Mouse (Mus musculus) forebrain, embryonic 12.5 days (tissue): ENCODE data around the gene Stat5a. TPM values are rescaled to one million over a fixed set of nuclear protein-coding genes. Genes with fewer than 3 reads are reported as not detected.
A peak's percentile ranks its signal among the peaks of the same experiment; 100 is the strongest.

Experiments used
- ATAC-seq: fragments of 200-750 bp; cut with Nextera tagmentation; 2 replicates; pipeline ENCODE4 v1.8.0; 2017; ENCODE audit warnings: moderate TSS enrichment; ENCODE audit not compliant: low FRiP score
- H3K27ac ChIP-seq: fragments of 300-500 bp; sonication (generic); 2 replicates; pipeline ENCODE4 v1.5.1; 2016; ENCODE audit warnings: mild to moderate bottlenecking
- H3K27me3 ChIP-seq: fragments of 300-500 bp; sonication (generic); 2 replicates; pipeline ENCODE4 v1.6.1; 2016; ENCODE audit warnings: mild to moderate bottlenecking
- H3K36me3 ChIP-seq: fragments of 300-500 bp; sonication (generic); replicated peaks from 2 replicates; pipeline ENCODE4 v1.6.1; 2016; ENCODE audit warnings: mild to moderate bottlenecking
- H3K4me1 ChIP-seq: fragments of 300-500 bp; sonication (generic); 2 replicates; pipeline ENCODE4 v1.6.1; 2016
- H3K4me2 ChIP-seq: fragments of 300-500 bp; sonication (generic); 2 replicates; pipeline ENCODE4 v1.6.1; 2016; ENCODE audit warnings: mild to moderate bottlenecking, moderate library complexity
- H3K4me3 ChIP-seq: fragments of 300-500 bp; sonication (generic); replicated peaks from 2 replicates; pipeline ENCODE4 v1.5.1; 2016; ENCODE audit warnings: mild to moderate bottlenecking
- H3K9ac ChIP-seq: fragments of 300-500 bp; sonication (generic); 2 replicates; pipeline ENCODE4 v1.6.1; 2016; ENCODE audit warnings: mild to moderate bottlenecking
- H3K9me3 ChIP-seq: fragments of 300-500 bp; sonication (generic); 2 replicates; pipeline ENCODE4 v1.6.1; 2016
- WGBS: fragments of 180-500 bp; shearing (Covaris S2); methylation state at CpG from one replicate; pipeline ENCODE4 v1.1.7; 2016; 5-methylcytosine and 5-hydroxymethylcytosine counted together
- polyA plus RNA-seq: library from polyadenylated mRNA; unstranded; fragments of >200 nt; fragmentation: Nextera tagmentation; extraction: Ambion mirVana; gene quantifications from 2 replicates; pipeline ENCODE4 v1.2.1, GENCODE M21; 2016

The Stat5a gene
- polyA plus RNA-seq, 1 experiment from 2014 or later = 1.8 TPM

DNA sequence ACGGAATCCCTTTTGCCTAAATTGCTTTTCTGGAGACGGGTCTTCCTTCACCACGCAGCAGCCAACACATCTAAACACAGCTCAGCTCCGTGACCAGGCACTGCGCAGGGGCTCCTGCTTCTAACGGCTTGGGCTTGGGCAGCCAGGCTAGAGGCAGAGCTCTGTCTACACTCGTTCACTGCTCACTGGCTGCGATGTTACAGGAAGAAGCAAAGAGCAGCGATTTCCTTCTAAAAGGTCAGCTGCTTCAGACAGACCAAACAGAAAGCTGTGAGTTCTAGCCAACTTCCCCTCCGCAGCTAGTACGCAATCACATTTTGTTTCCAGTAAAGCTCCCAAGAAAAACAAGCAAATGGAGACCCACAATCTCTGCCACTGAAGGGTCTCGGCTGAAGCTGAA lies 36.8 kb upstream of the Stat5a start:
- no peak overlapping the region for H3K4me3 ChIP-seq
- H3K9ac ChIP-seq = no peak overlapping the region
- no peaks in the 10 kb centered on the region; the same call in 1 of the 2 replicates for H3K9me3 ChIP-seq
- WGBS = 88% methylated on average over 12 of the region's 12 CpGs
- no peaks in the 10 kb centered on the region for H3K27me3 ChIP-seq
- no peak overlapping the region for H3K27ac ChIP-seq
- H3K36me3 ChIP-seq = no peaks in the 10 kb centered on the region
- peaks cover 9% of the 10 kb centered on the region; the same call in 1 of the 2 replicates for H3K4me1 ChIP-seq
- no peak for ATAC-seq
- H3K4me2 ChIP-seq = no peak overlapping the region

DNA sequence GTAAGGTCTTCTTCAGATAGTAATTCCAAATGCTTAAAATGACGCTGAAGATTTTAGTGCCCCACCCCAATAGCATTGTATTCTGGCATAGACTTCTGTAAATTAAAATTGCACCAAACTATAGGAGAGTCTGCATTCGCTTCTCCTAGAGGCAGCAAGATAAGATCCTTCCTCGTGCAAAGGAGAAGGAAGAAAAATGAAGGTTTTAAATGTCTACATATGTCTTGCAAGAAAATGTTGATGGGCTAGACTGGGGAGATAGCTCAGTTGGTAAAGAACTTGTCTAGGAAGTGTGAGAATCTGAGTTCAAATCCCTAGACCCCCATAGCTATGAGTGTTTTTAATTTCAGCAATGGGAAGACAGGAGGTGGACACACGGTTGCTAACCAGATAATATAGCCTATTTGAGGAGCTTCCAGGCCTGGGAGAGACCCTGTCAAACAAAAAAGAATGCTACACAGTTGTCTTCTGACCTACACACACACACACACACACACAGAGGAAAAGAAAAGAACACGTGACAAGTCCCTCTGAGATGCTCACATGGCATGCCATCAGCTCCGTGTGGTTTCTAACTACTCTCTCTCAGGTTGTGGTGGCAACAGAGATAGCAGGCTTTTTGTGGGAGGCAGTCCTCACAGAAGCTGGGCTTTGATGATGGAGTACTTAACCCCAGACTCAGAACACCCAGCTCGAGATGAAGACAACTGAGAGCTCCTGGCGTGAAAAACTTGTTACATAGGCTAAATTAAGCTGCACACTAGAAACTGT lies 35.4 kb upstream of the Stat5a start:
- WGBS = 79% methylated on average over 8 of the region's 8 CpGs
- Histone ChIP-seq H3K4me3 (no peak overlapping the region), H3K9ac (no peak overlapping the region), H3K4me1 (peaks cover 19% of the 10 kb centered on the region), H3K27ac (no peak overlapping the region), H3K27me3 (no peaks in the 10 kb centered on the region), H3K9me3 (no peaks in the 10 kb centered on the region; the same call in 1 of the 2 replicates), H3K36me3 (no peaks in the 10 kb centered on the region), H3K4me2 (no peak overlapping the region)
- no peak for ATAC-seq

GRCm38 (mm10) chr11:100824496-100824895 lies 34.7 kb upstream of the Stat5a start:
- Histone ChIP-seq H3K9me3 (no peaks in the 10 kb centered on the region; the same call in 1 of the 2 replicates), H3K9ac (no peak overlapping the region), H3K4me1 (peaks cover 27% of the 10 kb centered on the region), H3K27me3 (no peaks in the 10 kb centered on the region), H3K4me2 (no peak overlapping the region), H3K27ac (no peak overlapping the region), H3K4me3 (no peak overlapping the region), H3K36me3 (no peaks in the 10 kb centered on the region)
- ATAC-seq = no peak
- 85% methylated on average over 7 of the region's 7 CpGs for WGBS

GRCm38 (mm10) chr11:100825451-100825850 lies 33.7 kb upstream of the Stat5a start:
- Histone ChIP-seq H3K9ac (no peak overlapping the region), H3K9me3 (no peaks in the 10 kb centered on the region; the same call in 1 of the 2 replicates), H3K4me2 (no peak overlapping the region), H3K4me1 (peaks cover 31% of the 10 kb centered on the region), H3K27ac (no peak overlapping the region), H3K27me3 (no peaks in the 10 kb centered on the region), H3K36me3 (no peaks in the 10 kb centered on the region), H3K4me3 (no peak overlapping the region)
- 84% methylated on average over 9 of the region's 9 CpGs for WGBS
- ATAC-seq = no peak

GRCm38 (mm10) chr11:100826161-100826866 lies 32.8 kb upstream of the Stat5a start:
- H3K27ac ChIP-seq = no peak overlapping the region
- H3K9me3 ChIP-seq = no peaks in the 10 kb centered on the region; the same call in 1 of the 2 replicates
- no peak overlapping the region for H3K4me3 ChIP-seq
- peaks cover 31% of the 10 kb centered on the region for H3K4me1 ChIP-seq
- no peak overlapping the region for H3K4me2 ChIP-seq
- no peaks in the 10 kb centered on the region for H3K27me3 ChIP-seq
- 70% methylated on average over 13 of the region's 13 CpGs for WGBS
- H3K36me3 ChIP-seq = no peaks in the 10 kb centered on the region
- no peak overlapping the region for H3K9ac ChIP-seq
- ATAC-seq = no peak

DNA sequence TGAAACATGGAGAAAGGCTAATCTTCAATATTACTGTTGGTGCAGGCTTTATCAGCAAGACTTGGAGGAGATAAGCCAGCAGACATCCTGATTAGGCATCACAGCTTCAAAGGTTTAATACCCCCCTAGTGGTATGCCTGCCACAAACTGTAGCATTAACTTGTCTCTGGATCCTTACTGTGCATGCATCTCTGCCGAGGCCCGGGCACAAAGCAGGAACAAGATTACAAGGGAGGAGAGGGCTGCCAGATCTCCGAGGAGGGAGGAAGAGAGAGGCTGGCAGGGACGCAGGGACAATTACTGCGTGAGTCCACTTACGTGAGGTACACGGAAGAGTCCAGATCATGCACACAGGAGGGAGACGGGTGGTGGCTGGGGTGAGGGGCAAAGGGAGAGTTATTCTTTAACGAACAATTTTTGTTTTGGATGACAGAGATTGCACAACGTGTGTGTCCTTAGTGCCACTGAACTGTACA lies 30.4 kb upstream of the Stat5a start:
- no peak; the same call in 1 of the 2 replicates for ATAC-seq

GRCm38 (mm10) chr11:100829691-100830090 lies 29.5 kb upstream of the Stat5a start:
- H3K9ac ChIP-seq = no peak overlapping the region
- 68% methylated on average over 12 of the region's 12 CpGs for WGBS
- peaks cover 31% of the 10 kb centered on the region for H3K4me1 ChIP-seq
- no peak overlapping the region for H3K27ac ChIP-seq
- ATAC-seq = no peak
- H3K9me3 ChIP-seq = no peaks in the 10 kb centered on the region; the same call in 1 of the 2 replicates
- no peaks in the 10 kb centered on the region for H3K27me3 ChIP-seq
- H3K4me3 ChIP-seq = no peak overlapping the region
- no peak overlapping the region for H3K4me2 ChIP-seq
- H3K36me3 ChIP-seq = no peaks in the 10 kb centered on the region

More for the DNA sequence above, 30.4 kb upstream of the Stat5a start:
- H3K36me3 ChIP-seq = no peaks in the 10 kb centered on the region
- no peak overlapping the region for H3K9ac ChIP-seq
- no peaks in the 10 kb centered on the region for H3K27me3 ChIP-seq
- peaks cover 31% of the 10 kb centered on the region for H3K4me1 ChIP-seq
- H3K4me3 ChIP-seq = no peak overlapping the region
- H3K27ac ChIP-seq = 0 out of 2 replicates have a peak overlapping the region, but pooled peaks have one; percentile 13
- H3K9me3 ChIP-seq = no peaks in the 10 kb centered on the region; the same call in 1 of the 2 replicates
- H3K4me2 ChIP-seq = no peak overlapping the region
- WGBS = 57% methylated on average over 10 of the region's 10 CpGs

- H3K9me3 ChIP-seq = no peaks in the 10 kb centered on the region; the same call in 1 of the 2 replicates
- no peak overlapping the region for H3K9ac ChIP-seq
- no peak for ATAC-seq
- peaks cover 25% of the 10 kb centered on the region for H3K4me1 ChIP-seq
- no peak overlapping the region for H3K4me3 ChIP-seq
- H3K27ac ChIP-seq = no peak overlapping the region
- no peaks in the 10 kb centered on the region for H3K36me3 ChIP-seq
- H3K27me3 ChIP-seq = no peaks in the 10 kb centered on the region
- H3K4me2 ChIP-seq = no peak overlapping the region
- WGBS = 81% methylated on average over 10 of the region's 10 CpGs
These were observed 27.8 kb upstream of the Stat5a start for GRCm38 (mm10) chr11:100831396-100831795.

- no peak overlapping the region for H3K9ac ChIP-seq
- peaks cover 15% of the 10 kb centered on the region for H3K4me1 ChIP-seq
- H3K27ac ChIP-seq = no peak overlapping the region
- no peak overlapping the region for H3K4me3 ChIP-seq
- no peak overlapping the region for H3K4me2 ChIP-seq
- no peaks in the 10 kb centered on the region for H3K27me3 ChIP-seq
- 0 out of 2 replicates have a peak, but pooled peaks cover 4% of the 10 kb centered on the region for H3K9me3 ChIP-seq
- WGBS = 73% methylated on average over 7 of the region's 7 CpGs
- no peak for ATAC-seq
- H3K36me3 ChIP-seq = no peaks in the 10 kb centered on the region
These were observed 25.7 kb upstream of the Stat5a start for GRCm38 (mm10) chr11:100833466-100833865.

- WGBS = 83% methylated on average over 9 of the region's 9 CpGs
- no peak overlapping the region for H3K4me3 ChIP-seq
These were observed 22.0 kb upstream of the Stat5a start for GRCm38 (mm10) chr11:100836923-100837702.

DNA sequence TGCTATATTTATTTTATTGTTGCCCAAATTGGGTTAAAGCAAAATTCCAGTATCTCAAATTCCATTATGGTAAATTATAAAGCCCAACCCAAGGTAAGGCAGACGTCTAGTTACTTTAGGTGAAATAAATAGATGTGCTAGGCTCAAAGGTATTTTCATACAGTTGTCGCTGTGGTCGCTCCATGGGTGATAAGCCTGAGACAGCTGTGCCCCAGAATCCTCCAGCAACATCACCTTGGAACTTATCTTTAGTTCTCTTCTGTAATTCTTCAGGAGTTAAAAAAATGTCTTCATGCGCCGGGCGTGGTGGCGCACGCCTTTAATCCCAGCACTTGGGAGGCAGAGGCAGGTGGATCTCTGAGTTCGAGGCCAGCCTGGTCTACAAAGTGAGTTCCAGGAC lies 20.3 kb upstream of the Stat5a start:
- WGBS = 94% methylated on average over 9 of the region's 9 CpGs
- Histone ChIP-seq H3K36me3 (no peaks in the 10 kb centered on the region), H3K4me1 (no peaks in the 10 kb centered on the region), H3K27ac (no peak overlapping the region), H3K27me3 (no peaks in the 10 kb centered on the region), H3K4me2 (no peak overlapping the region), H3K4me3 (no peak overlapping the region), H3K9me3 (0 out of 2 replicates have a peak, but pooled peaks cover 4% of the 10 kb centered on the region), H3K9ac (no peak overlapping the region)
- no peak for ATAC-seq

More at GRCm38 (mm10) chr11:100836923-100837702, 22.0 kb upstream of the Stat5a start:
- no peak overlapping the region for H3K27ac ChIP-seq
- H3K9me3 ChIP-seq = 0 out of 2 replicates have a peak, but pooled peaks cover 4% of the 10 kb centered on the region
- ATAC-seq = no peak
- no peaks in the 10 kb centered on the region for H3K36me3 ChIP-seq
- no peaks in the 10 kb centered on the region for H3K4me1 ChIP-seq
- no peaks in the 10 kb centered on the region for H3K27me3 ChIP-seq
- H3K4me2 ChIP-seq = no peak overlapping the region
- H3K9ac ChIP-seq = no peak overlapping the region

- 0 out of 2 replicates have a peak, but pooled peaks cover 4% of the 10 kb centered on the region for H3K9me3 ChIP-seq
These were observed 19.6 kb upstream of the Stat5a start for GRCm38 (mm10) chr11:100839523-100839922.

More at GRCm38 (mm10) chr11:100839523-100839922, 19.6 kb upstream of the Stat5a start:
- no peaks in the 10 kb centered on the region for H3K4me1 ChIP-seq
- no peak overlapping the region for H3K4me3 ChIP-seq
- ATAC-seq = no peak
- no peaks in the 10 kb centered on the region for H3K27me3 ChIP-seq
- no peak overlapping the region for H3K27ac ChIP-seq
- no peaks in the 10 kb centered on the region for H3K36me3 ChIP-seq
- WGBS = 83% methylated on average over 8 of the region's 8 CpGs
- no peak overlapping the region for H3K4me2 ChIP-seq
- no peak overlapping the region for H3K9ac ChIP-seq
